Mouse (Mus musculus) midbrain, embryonic 15.5 days (tissue): ENCODE results near the gene C2cd2. TPM values are rescaled to one million over a fixed set of nuclear protein-coding genes. Genes with fewer than 3 reads are reported as not detected.

ENCODE experiments used
- ATAC-seq: fragments of 200-750 bp; cut with Nextera tagmentation; replicated peaks from 2 replicates; pipeline ENCODE4 v1.8.0; 2017; ENCODE audit warnings: moderate TSS enrichment
- H3K27ac ChIP-seq: fragments of 300-500 bp; sonication (generic); 2 replicates; pipeline ENCODE4 v1.5.1; 2015; ENCODE audit warnings: mild to moderate bottlenecking, inconsistent platforms
- H3K27me3 ChIP-seq: fragments of 300-500 bp; sonication (generic); replicated peaks from 2 replicates; pipeline ENCODE4 v1.6.1; 2015; ENCODE audit warnings: inconsistent platforms
- H3K36me3 ChIP-seq: fragments of 300-500 bp; sonication (generic); replicated peaks from 2 replicates; pipeline ENCODE4 v1.6.1; 2015; ENCODE audit warnings: inconsistent platforms
- H3K4me1 ChIP-seq: fragments of 300-500 bp; sonication (generic); 2 replicates; pipeline ENCODE4 v1.6.1; 2015; ENCODE audit warnings: inconsistent platforms
- H3K4me2 ChIP-seq: fragments of 300-500 bp; sonication (generic); 2 replicates; pipeline ENCODE4 v1.6.1; 2015; ENCODE audit warnings: inconsistent platforms, mild to moderate bottlenecking, moderate library complexity
- H3K4me3 ChIP-seq: fragments of 300-500 bp; sonication (generic); 2 replicates; pipeline ENCODE4 v1.5.1; 2015; ENCODE audit warnings: mild to moderate bottlenecking, inconsistent platforms
- H3K9ac ChIP-seq: fragments of 300-500 bp; sonication (generic); 2 replicates; pipeline ENCODE4 v1.6.1; 2015; ENCODE audit warnings: mild to moderate bottlenecking, inconsistent platforms
- H3K9me3 ChIP-seq: fragments of 300-500 bp; sonication (generic); 2 replicates; pipeline ENCODE4 v1.6.1; 2016; ENCODE audit warnings: inconsistent platforms
- WGBS: fragments of 180-500 bp; shearing (Covaris S2); methylation state at CpG from one replicate; pipeline ENCODE4 v1.1.7; 2015; ENCODE audit warnings: mixed read lengths; 5-methylcytosine and 5-hydroxymethylcytosine counted together
- polyA plus RNA-seq: library from polyadenylated mRNA; unstranded; fragments of >200 nt; fragmentation: Nextera tagmentation; extraction: Ambion mirVana; gene quantifications from 2 replicates; pipeline ENCODE4 v1.2.1, GENCODE M21; 2015

C2cd2 gene
- polyA plus RNA-seq, 1 experiment from 2014 or later: 17.8 TPM

- no peak overlapping the region for H3K9ac ChIP-seq
- H3K27ac ChIP-seq: no peak overlapping the region
- H3K36me3 ChIP-seq: no peaks in the 10 kb centered on the region
- no peak overlapping the region for H3K4me3 ChIP-seq
- no peaks in the 10 kb centered on the region for H3K27me3 ChIP-seq
- H3K4me2 ChIP-seq: no peak overlapping the region
- 84% methylated on average over 3 of the region's 3 CpGs for WGBS
- no peaks in the 10 kb centered on the region for H3K4me1 ChIP-seq
- no peaks in the 10 kb centered on the region for H3K9me3 ChIP-seq
- no peak for ATAC-seq
Measured at GRCm38 (mm10) chr16:97935815-97936214, 26.6 kb downstream of the C2cd2 start.

GRCm38 (mm10) chr16:97930231-97930630 lies 32.2 kb downstream of the C2cd2 start:
- Histone ChIP-seq H3K9ac (no peak overlapping the region), H3K27ac (no peak overlapping the region), H3K4me1 (no peaks in the 10 kb centered on the region), H3K27me3 (no peaks in the 10 kb centered on the region), H3K36me3 (no peaks in the 10 kb centered on the region), H3K4me3 (no peak overlapping the region), H3K9me3 (no peaks in the 10 kb centered on the region), H3K4me2 (no peak overlapping the region)
- ATAC-seq: no peak

GRCm38 (mm10) chr16:97929520-97929919 lies 32.9 kb downstream of the C2cd2 start:
- Histone ChIP-seq H3K27me3 (no peaks in the 10 kb centered on the region), H3K4me2 (no peak overlapping the region), H3K4me3 (no peak overlapping the region), H3K27ac (no peak overlapping the region), H3K9ac (no peak overlapping the region), H3K36me3 (no peaks in the 10 kb centered on the region), H3K4me1 (no peaks in the 10 kb centered on the region), H3K9me3 (no peaks in the 10 kb centered on the region)
- no peak for ATAC-seq
- WGBS: 69% methylated on average over 1 of the region's 1 CpGs

GRCm38 (mm10) chr16:97927331-97927938 lies 35.0 kb downstream of the C2cd2 start:
- no peak overlapping the region for H3K4me2 ChIP-seq
- no peak overlapping the region for H3K27ac ChIP-seq
- no peaks in the 10 kb centered on the region for H3K4me1 ChIP-seq
- H3K9me3 ChIP-seq: no peaks in the 10 kb centered on the region
- H3K27me3 ChIP-seq: no peaks in the 10 kb centered on the region
- WGBS: 83% methylated on average over 3 of the region's 3 CpGs
- no peaks in the 10 kb centered on the region for H3K36me3 ChIP-seq
- H3K9ac ChIP-seq: no peak overlapping the region
- H3K4me3 ChIP-seq: no peak overlapping the region
- ATAC-seq: no peak

- Histone ChIP-seq H3K4me2 (no peak overlapping the region), H3K4me3 (no peak overlapping the region), H3K36me3 (no peaks in the 10 kb centered on the region), H3K9ac (no peak overlapping the region), H3K27me3 (no peaks in the 10 kb centered on the region), H3K9me3 (no peaks in the 10 kb centered on the region), H3K4me1 (peaks cover 5% of the 10 kb centered on the region), H3K27ac (no peak overlapping the region)
- ATAC-seq: no peak
- WGBS: 85% methylated on average over 9 of the region's 9 CpGs
Measured at GRCm38 (mm10) chr16:97926381-97926780, 36.0 kb downstream of the C2cd2 start.

- 81% methylated on average over 2 of the region's 2 CpGs for WGBS
- no peaks in the 10 kb centered on the region for H3K36me3 ChIP-seq
- H3K9me3 ChIP-seq: no peaks in the 10 kb centered on the region
- H3K27me3 ChIP-seq: no peaks in the 10 kb centered on the region
- no peak overlapping the region for H3K27ac ChIP-seq
- H3K4me1 ChIP-seq: peaks cover 11% of the 10 kb centered on the region
- H3K4me3 ChIP-seq: no peak overlapping the region
- no peak overlapping the region for H3K9ac ChIP-seq
- ATAC-seq: no peak
- no peak overlapping the region for H3K4me2 ChIP-seq
Measured at GRCm38 (mm10) chr16:97925760-97926159, 36.6 kb downstream of the C2cd2 start.

GRCm38 (mm10) chr16:97923700-97924099 lies 38.7 kb downstream of the C2cd2 start:
- Histone ChIP-seq H3K4me3 (no peak overlapping the region), H3K9ac (no peak overlapping the region), H3K27me3 (no peaks in the 10 kb centered on the region), H3K4me2 (no peak overlapping the region), H3K27ac (no peak overlapping the region), H3K9me3 (no peaks in the 10 kb centered on the region), H3K36me3 (no peaks in the 10 kb centered on the region), H3K4me1 (peaks cover 12% of the 10 kb centered on the region)
- 80% methylated on average over 1 of the region's 1 CpGs for WGBS
- no peak for ATAC-seq

GRCm38 (mm10) chr16:97922779-97923126 lies 39.6 kb downstream of the C2cd2 start:
- 1% methylated on average over 9 of the region's 9 CpGs for WGBS
- ATAC-seq: no peak; the same call in 1 of the 2 replicates

GRCm38 (mm10) chr16:97921961-97922778 lies 40.2 kb downstream of the C2cd2 start:
- Histone ChIP-seq H3K27me3 (no peaks in the 10 kb centered on the region), H3K9me3 (no peaks in the 10 kb centered on the region), H3K4me1 (peaks cover 12% of the 10 kb centered on the region), H3K4me2 (peak overlapping the region; percentile 80), H3K9ac (peak overlapping the region; percentile 81), H3K4me3 (peak overlapping the region; percentile 91), H3K27ac (peak overlapping the region; percentile 81), H3K36me3 (no peaks in the 10 kb centered on the region)
- under 1% methylated on average over 74 of the region's 75 CpGs for WGBS
- peak; percentile 93 for ATAC-seq

More at GRCm38 (mm10) chr16:97922779-97923126, 39.6 kb downstream of the C2cd2 start:
- Histone ChIP-seq H3K4me2 (peak overlapping the region; percentile 80), H3K9me3 (no peaks in the 10 kb centered on the region), H3K36me3 (no peaks in the 10 kb centered on the region), H3K9ac (peak overlapping the region; percentile 81), H3K27ac (peak overlapping the region; percentile 81), H3K27me3 (no peaks in the 10 kb centered on the region), H3K4me1 (peaks cover 12% of the 10 kb centered on the region), H3K4me3 (peak overlapping the region; percentile 91)

- H3K36me3 ChIP-seq: no peaks in the 10 kb centered on the region
- H3K27me3 ChIP-seq: no peaks in the 10 kb centered on the region
- H3K27ac ChIP-seq: no peak overlapping the region
- no peak for ATAC-seq
- H3K4me3 ChIP-seq: no peak overlapping the region
- peaks cover 12% of the 10 kb centered on the region for H3K4me1 ChIP-seq
- no peak overlapping the region for H3K4me2 ChIP-seq
- WGBS: 100% methylated on average over 1 of the region's 1 CpGs
- H3K9me3 ChIP-seq: no peaks in the 10 kb centered on the region
- H3K9ac ChIP-seq: no peak overlapping the region
Measured at GRCm38 (mm10) chr16:97920621-97921020, 41.8 kb downstream of the C2cd2 start.

GRCm38 (mm10) chr16:97919793-97920192 lies 42.6 kb downstream of the C2cd2 start:
- Histone ChIP-seq H3K36me3 (no peaks in the 10 kb centered on the region), H3K4me1 (peaks cover 12% of the 10 kb centered on the region), H3K9ac (no peak overlapping the region), H3K27me3 (no peaks in the 10 kb centered on the region), H3K9me3 (no peaks in the 10 kb centered on the region), H3K4me2 (no peak overlapping the region), H3K27ac (no peak overlapping the region), H3K4me3 (no peak overlapping the region)
- 19% methylated on average over 2 of the region's 2 CpGs for WGBS
- ATAC-seq: no peak

GRCm38 (mm10) chr16:97912873-97913272 lies 49.5 kb downstream of the C2cd2 start:
- ATAC-seq: no peak
- no peak overlapping the region for H3K4me2 ChIP-seq
- no peak overlapping the region for H3K9ac ChIP-seq
- H3K4me1 ChIP-seq: no peaks in the 10 kb centered on the region
- no peak overlapping the region for H3K4me3 ChIP-seq
- no peaks in the 10 kb centered on the region for H3K27me3 ChIP-seq
- H3K36me3 ChIP-seq: no peaks in the 10 kb centered on the region
- no peak overlapping the region for H3K27ac ChIP-seq
- H3K9me3 ChIP-seq: no peaks in the 10 kb centered on the region

- Histone ChIP-seq H3K27ac (no peak overlapping the region), H3K9ac (no peak overlapping the region), H3K4me3 (no peak overlapping the region), H3K9me3 (no peaks in the 10 kb centered on the region), H3K4me2 (no peak overlapping the region), H3K27me3 (no peaks in the 10 kb centered on the region), H3K36me3 (no peaks in the 10 kb centered on the region), H3K4me1 (no peaks in the 10 kb centered on the region)
- no peak for ATAC-seq
- 91% methylated on average over 1 of the region's 1 CpGs for WGBS
Measured at GRCm38 (mm10) chr16:97909356-97909755, 53.0 kb downstream of the C2cd2 start.
